ENCODE assay signal across 12 mouse cellular contexts in genomic region chr17:11087823-11088222, GRCm38 (mm10).
DNase-seq lines count a peak whose midpoint lies in the region; ATAC-seq and TF ChIP-seq lines count a peak whose summit lies in the region.
"Had no signal": no experiment of that assay in that cellular context is flagged by ENCODE, and none has a peak within 500 bp of the region (broad histone marks: within the 10 kb centered on the region; RNA-seq: fewer than 3 reads in every experiment).

No protein-coding gene starts in this region.

- no peaks in the 10 kb centered on the region for H3K36me3 ChIP-seq in forebrain, postnatal 0 days (ENCODE audit: insufficient read depth)
- H3K36me3 ChIP-seq in heart, embryonic 11.5 days (ENCODE audit: control insufficient read depth, insufficient read depth, low read length) = no peaks in the 10 kb centered on the region
- H3K36me3 ChIP-seq: heart, embryonic 10.5 days had no signal

- H3K9me3 ChIP-seq in forebrain, postnatal 0 days (ENCODE audit: low read length) = no peaks in the 10 kb centered on the region
- no peaks in the 10 kb centered on the region for H3K9me3 ChIP-seq in heart, embryonic 11.5 days (replicated peaks; ENCODE audit: control insufficient read depth, low read length)
- H3K9me3 ChIP-seq: heart, embryonic 10.5 days had no signal

- no peak overlapping the region for H3K9ac ChIP-seq in forebrain, postnatal 0 days
- H3K9ac ChIP-seq in heart, embryonic 11.5 days (ENCODE audit: low read depth, low read length) = no peak overlapping the region

- no peak overlapping the region for H3K4me3 ChIP-seq in forebrain, postnatal 0 days (ENCODE audit: low read depth, low read length)
- no peak overlapping the region for H3K4me3 ChIP-seq in heart, embryonic 11.5 days (ENCODE audit: low read depth, low read length)
- H3K4me3 ChIP-seq: heart, embryonic 10.5 days had no signal

- 0 out of 2 replicates have a peak, but pooled peaks cover 4% of the 10 kb centered on the region for H3K4me1 ChIP-seq in forebrain, postnatal 0 days (ENCODE audit: insufficient read depth)
- H3K4me1 ChIP-seq in heart, embryonic 11.5 days (ENCODE audit: control insufficient read depth, insufficient read depth, low read length) = no peaks in the 10 kb centered on the region

- peak overlapping the region; percentile 57 for H3K27ac ChIP-seq in forebrain, postnatal 0 days (ENCODE audit: low read depth, low read length)
- H3K27ac ChIP-seq in heart, embryonic 11.5 days (ENCODE audit: low read depth, low read length) = no peak overlapping the region
- H3K27ac ChIP-seq: heart, embryonic 10.5 days had no signal

- peak; percentile 23 for DNase-seq in right cerebral cortex, adult 18-20 months
- DNase-seq in right cerebral cortex, postnatal 4 days = no peak
- peak; percentile 21 for DNase-seq in forebrain, postnatal 0 days
- peak; percentile 29 for DNase-seq in mesoderm, embryonic 11.5 days (ENCODE audit: low read depth, low spot score)
- DNase-seq in retina, postnatal 1 day = peak; percentile 33
- DNase-seq in layer of hippocampus, adult 8-10 months (ENCODE audit: low spot score in 2 of 2) = no peak
- DNase-seq: lung, adult 2 months; right cerebral cortex, postnatal 14 days had no signal

- no peak overlapping the region for H3K4me2 ChIP-seq in forebrain, postnatal 0 days (ENCODE audit: low read depth)
- no peak overlapping the region for H3K4me2 ChIP-seq in heart, embryonic 11.5 days

- WGBS in forebrain, postnatal 0 days = 33% methylated on average over 8 of the region's 8 CpGs
- WGBS in heart, embryonic 11.5 days (ENCODE audit: insufficient replicate concordance) = 57% methylated on average over 8 of the region's 8 CpGs

- TF ChIP-seq CTCF in forebrain, postnatal 0 days (IDR thresholded peaks at IDR 0.05; ENCODE audit: low read depth) = no peak

- peak; percentile 48; the same call in 1 of the 2 replicates for ATAC-seq in forebrain, postnatal 0 days
- ATAC-seq in heart, embryonic 11.5 days (replicated peaks; ENCODE audit: insufficient number of reproducible peaks, low FRiP score, low TSS enrichment) = no peak
- no peak for ATAC-seq in erythroid progenitor cell, adult 5-6 weeks (replicated peaks; ENCODE audit: low FRiP score, poor library complexity, severe bottlenecking)
- ATAC-seq: inflammation-experienced regulatory T-cells, adult 6 months had no signal

- no peaks in the 10 kb centered on the region for H3K27me3 ChIP-seq in forebrain, postnatal 0 days (ENCODE audit: insufficient read depth, low read length)
- H3K27me3 ChIP-seq in heart, embryonic 11.5 days (ENCODE audit: control insufficient read depth, insufficient read depth, low read length) = no peaks in the 10 kb centered on the region

Comparison
In these comparisons a context has a peak if more than half of its experiments do, and no peak if none do; other contexts are left out.
1. DNase-seq: peak in right cerebral cortex, adult 18-20 months (single experiment), forebrain, postnatal 0 days (single experiment), mesoderm, embryonic 11.5 days (single experiment) and retina, postnatal 1 day (single experiment); none in right cerebral cortex, postnatal 4 days (single experiment) and layer of hippocampus, adult 8-10 months (0 of 2).